Mouse (Mus musculus) forebrain, postnatal 0 days (tissue): Measurements from ENCODE around the gene Ppard. TPM values are rescaled to one million over a fixed set of nuclear protein-coding genes. Genes with fewer than 3 reads are reported as not detected.

ENCODE experiments used
- ATAC-seq: fragments of 200-750 bp; cut with Nextera tagmentation; 2 replicates; pipeline ENCODE4 v1.8.0; 2017; ENCODE audit warnings: mild to moderate bottlenecking, moderate library complexity
- DNase-seq: peaks from one replicate; pipeline ENCODE4 v3.0.0-alpha.2; 2015
- H3K27ac ChIP-seq: fragments of 300-500 bp; sonication (generic); 2 replicates; pipeline ENCODE4 v1.5.1; 2014; ENCODE audit warnings: low read depth, mild to moderate bottlenecking, antibody characterized with exemption, low read length, moderate library complexity, mixed read lengths
- H3K27me3 ChIP-seq: fragments of 300-500 bp; sonication (generic); 2 replicates; pipeline ENCODE4 v1.6.1; 2014; ENCODE audit warnings: mild to moderate bottlenecking, low read length, mixed read lengths; ENCODE audit not compliant: insufficient read depth
- H3K36me3 ChIP-seq: fragments of 300-500 bp; sonication (generic); 2 replicates; pipeline ENCODE4 v1.6.1; 2014; ENCODE audit warnings: mild to moderate bottlenecking, moderate library complexity; ENCODE audit not compliant: insufficient read depth
- H3K4me1 ChIP-seq: fragments of 300-500 bp; sonication (generic); 2 replicates; pipeline ENCODE4 v1.6.1; 2014; ENCODE audit warnings: antibody characterized with exemption; ENCODE audit not compliant: insufficient read depth
- H3K4me2 ChIP-seq: fragments of 300-500 bp; sonication (generic); 2 replicates; pipeline ENCODE4 v1.6.1; 2014; ENCODE audit warnings: low read depth, mild to moderate bottlenecking, moderate library complexity
- H3K4me3 ChIP-seq: fragments of 300-500 bp; sonication (generic); 2 replicates; pipeline ENCODE4 v1.5.1; 2014; ENCODE audit warnings: low read depth, low read length, mixed read lengths
- H3K9ac ChIP-seq: fragments of 300-500 bp; sonication (generic); 2 replicates; pipeline ENCODE4 v1.6.1; 2014; ENCODE audit warnings: mild to moderate bottlenecking
- H3K9me3 ChIP-seq: fragments of 300-500 bp; sonication (generic); 2 replicates; pipeline ENCODE4 v1.6.1; 2016; ENCODE audit warnings: low read length
- CTCF ChIP-seq: sonication (generic); IDR thresholded peaks from 2 replicates; pipeline ENCODE4 v1.5.1; 2016; ENCODE audit warnings: antibody characterized with exemption, control low read depth, low read depth
- WGBS: fragments of 180-500 bp; shearing (Covaris S2); extraction: QIAGEN DNeasy Blood & Tissue Kit; methylation state at CpG from one replicate; pipeline ENCODE4 v1.1.7; 2014; 5-methylcytosine and 5-hydroxymethylcytosine counted together
- polyA plus RNA-seq: library from polyadenylated mRNA; unstranded; fragments of >200 nt; fragmentation: Nextera tagmentation; extraction: Ambion mirVana; gene quantifications from 2 replicates; pipeline ENCODE4 v1.2.1, GENCODE M21; 2015
- total RNA-seq: library from RNA; depleted of rRNA; stranded (reverse); fragments of >200 nt; gene quantifications from 2 replicates; pipeline ENCODE4 v1.2.3, GENCODE M21; 2014

Gene Ppard
- total and polyA plus RNA-seq, 2 experiments from 2014 or later: 1.3 to 7.9 TPM

- Histone ChIP-seq H3K27ac (no peak overlapping the region), H3K36me3 (no peaks in the 10 kb centered on the region), H3K4me2 (no peak overlapping the region), H3K27me3 (no peaks in the 10 kb centered on the region), H3K9me3 (no peaks in the 10 kb centered on the region), H3K4me1 (no peaks in the 10 kb centered on the region), H3K9ac (no peak overlapping the region), H3K4me3 (no peak overlapping the region)
- WGBS: 90% methylated on average over 5 of the region's 5 CpGs
- no peak for ATAC-seq
- no peak for TF ChIP-seq CTCF
- DNase-seq: no peak
Observed at GRCm38 (mm10) chr17:28267251-28267650, 34.8 kb downstream of the Ppard start.

GRCm38 (mm10) chr17:28270165-28270564 lies 37.7 kb downstream of the Ppard start:
- H3K4me2 ChIP-seq: no peak overlapping the region
- H3K36me3 ChIP-seq: no peaks in the 10 kb centered on the region
- no peaks in the 10 kb centered on the region for H3K9me3 ChIP-seq
- no peak overlapping the region for H3K4me3 ChIP-seq
- no peak for TF ChIP-seq CTCF
- no peak overlapping the region for H3K27ac ChIP-seq
- DNase-seq (no peak), ATAC-seq (no peak)
- no peaks in the 10 kb centered on the region for H3K4me1 ChIP-seq
- no peaks in the 10 kb centered on the region for H3K27me3 ChIP-seq
- no peak overlapping the region for H3K9ac ChIP-seq
- 83% methylated on average over 13 of the region's 13 CpGs for WGBS

- H3K4me2 ChIP-seq: no peak overlapping the region
- no peak overlapping the region for H3K9ac ChIP-seq
- H3K4me3 ChIP-seq: no peak overlapping the region
- no peaks in the 10 kb centered on the region for H3K27me3 ChIP-seq
- H3K27ac ChIP-seq: no peak overlapping the region
- no peaks in the 10 kb centered on the region for H3K36me3 ChIP-seq
- DNase-seq (no peak), ATAC-seq (no peak)
- WGBS: 80% methylated on average over 12 of the region's 12 CpGs
- no peaks in the 10 kb centered on the region for H3K4me1 ChIP-seq
- TF ChIP-seq CTCF: no peak
- no peaks in the 10 kb centered on the region for H3K9me3 ChIP-seq
Observed at GRCm38 (mm10) chr17:28271537-28272266, 39.2 kb downstream of the Ppard start.

- H3K36me3 ChIP-seq: no peaks in the 10 kb centered on the region
- no peak overlapping the region for H3K4me2 ChIP-seq
- ATAC-seq: no peak
- no peak for DNase-seq
- H3K27ac ChIP-seq: no peak overlapping the region
- no peak overlapping the region for H3K9ac ChIP-seq
- 87% methylated on average over 9 of the region's 9 CpGs for WGBS
- H3K4me3 ChIP-seq: no peak overlapping the region
- TF ChIP-seq CTCF: no peak
- H3K9me3 ChIP-seq: no peaks in the 10 kb centered on the region
- no peaks in the 10 kb centered on the region for H3K4me1 ChIP-seq
- no peaks in the 10 kb centered on the region for H3K27me3 ChIP-seq
Observed at GRCm38 (mm10) chr17:28272281-28272680, 39.8 kb downstream of the Ppard start.

- Histone ChIP-seq H3K27me3 (no peaks in the 10 kb centered on the region), H3K4me2 (no peak overlapping the region), H3K4me1 (no peaks in the 10 kb centered on the region), H3K9me3 (no peaks in the 10 kb centered on the region), H3K4me3 (no peak overlapping the region), H3K36me3 (no peaks in the 10 kb centered on the region), H3K27ac (no peak overlapping the region), H3K9ac (no peak overlapping the region)
- no peak for TF ChIP-seq CTCF
- no peak for ATAC-seq
- no peak for DNase-seq
- WGBS: 84% methylated on average over 6 of the region's 6 CpGs
Observed at GRCm38 (mm10) chr17:28272837-28273236, 40.3 kb downstream of the Ppard start.

- Histone ChIP-seq H3K27ac (no peak overlapping the region), H3K4me1 (no peaks in the 10 kb centered on the region), H3K4me3 (no peak overlapping the region), H3K9me3 (no peaks in the 10 kb centered on the region), H3K4me2 (no peak overlapping the region), H3K36me3 (no peaks in the 10 kb centered on the region), H3K9ac (no peak overlapping the region), H3K27me3 (no peaks in the 10 kb centered on the region)
- peak; percentile 36; the same call in 1 of the 2 replicates for TF ChIP-seq CTCF
- ATAC-seq: no peak
- WGBS: 83% methylated on average over 3 of the region's 3 CpGs
- DNase-seq: no peak
Observed at GRCm38 (mm10) chr17:28274739-28275138, 42.2 kb downstream of the Ppard start.

- no peaks in the 10 kb centered on the region for H3K4me1 ChIP-seq
- H3K9me3 ChIP-seq: no peaks in the 10 kb centered on the region
- no peak for ATAC-seq
- no peak for DNase-seq
- WGBS: 86% methylated on average over 14 of the region's 14 CpGs
- no peak overlapping the region for H3K27ac ChIP-seq
- no peaks in the 10 kb centered on the region for H3K36me3 ChIP-seq
- H3K9ac ChIP-seq: no peak overlapping the region
- no peaks in the 10 kb centered on the region for H3K27me3 ChIP-seq
- TF ChIP-seq CTCF: no peak
- H3K4me3 ChIP-seq: no peak overlapping the region
- no peak overlapping the region for H3K4me2 ChIP-seq
Observed at GRCm38 (mm10) chr17:28277226-28277625, 44.7 kb downstream of the Ppard start.
